Mouse (Mus musculus): ENCODE measurements around the gene Fam81a. TPM values are rescaled to one million over a fixed set of nuclear protein-coding genes. Genes with fewer than 3 reads are reported as not detected.

Fam81a gene
- total and polyA plus RNA-seq, 3 experiments, result 0.13 TPM; not detected in 2

- Histone ChIP-seq H3K9me3 (replicated peaks; ENCODE audit: low read length) (no peaks in the 10 kb centered on the region), H3K36me3 (replicated peaks in 1 of 2; ENCODE audit: control insufficient read depth in 1 of 2, insufficient read depth in 1 of 2, low read length in 1 of 2) (no peaks in the 10 kb centered on the region), H3K4me1 (ENCODE audit: control insufficient read depth in 1 of 2, insufficient read depth in 2 of 2) (peaks cover 0 to 5% of the 10 kb centered on the region in 2 experiments; a peak in 1 of 4 replicates), H3K79me2 (replicated peaks; ENCODE audit: control insufficient read depth, extremely low read depth, insufficient read depth, poor library complexity, severe bottlenecking) (no peaks in the 10 kb centered on the region), H3K4me2 (ENCODE audit: insufficient read depth, low read depth, poor library complexity, severe bottlenecking) (no peak overlapping the region), H3K27me3 (replicated peaks) (no peaks in the 10 kb centered on the region), H3K4me3 (replicated peaks in 1 of 3; ENCODE audit: low read depth in 2 of 3, low read length in 2 of 3, poor library complexity in 1 of 3) (no peak overlapping the region), H3K9ac (ENCODE audit: insufficient read depth, low read depth) (no peak overlapping the region), H3K27ac (ENCODE audit: insufficient read depth, low read depth) (no peak overlapping the region)
- no peak for DNase-seq (ENCODE audit: extremely low read depth)
- in situ Hi-C loops (cut with MboI; ENCODE audit: low pct_ligation_motif_present, low pct_unique_long_range_greater_than_20kb, low sequenced_read_pairs) (no loop called here), dilution Hi-C loops (cut with MboI; ENCODE audit: extremely low pct_ligation_motif_present, extremely low pct_unique_long_range_greater_than_20kb, low sequenced_read_pairs) (no loop called here)
- no peak for TF ChIP-seq ZKSCAN1 (IDR thresholded peaks at IDR 0.05; ENCODE audit: borderline replicate concordance, low read depth, low read length)
- no peak for TF ChIP-seq ZC3H11A (IDR thresholded peaks at IDR 0.05; ENCODE audit: low read depth, low read length)
- TF ChIP-seq JUN (IDR thresholded peaks at IDR 0.05; ENCODE audit: insufficient read depth, low read depth, low read length), result no peak
- no peak for TF ChIP-seq E2F4 (IDR thresholded peaks at IDR 0.05; ENCODE audit: insufficient replicate concordance, low read depth, low read length)
- TF ChIP-seq MEF2A (IDR thresholded peaks at IDR 0.05; ENCODE audit: borderline replicate concordance, low read depth, low read length), result no peak
- no peak for TF ChIP-seq TCF12 (IDR thresholded peaks at IDR 0.05; ENCODE audit: low read depth, low read length)
- TF ChIP-seq SMC3 (IDR thresholded peaks at IDR 0.05; ENCODE audit: low read depth, low read length), result no peak
- TF ChIP-seq CHD1 (IDR thresholded peaks at IDR 0.05; ENCODE audit: low read depth, low read length), result no peak
- no peak for TF ChIP-seq UBTF (IDR thresholded peaks at IDR 0.05; ENCODE audit: low read depth, low read length)
- TF ChIP-seq RCOR1 (conservative IDR thresholded peaks at IDR 0.05; ENCODE audit: low read depth, low read length), result no peak
- no peak for TF ChIP-seq MAX (IDR thresholded peaks at IDR 0.05; ENCODE audit: low read length)
- TF ChIP-seq HCFC1 (IDR thresholded peaks at IDR 0.05; ENCODE audit: low read depth, low read length), result no peak
- no peak for TF ChIP-seq TBP (conservative IDR thresholded peaks at IDR 0.05; ENCODE audit: low read depth, low read length)
Measured at GRCm38 (mm10) chr9:70062012-70062411, 80.3 kb downstream of the Fam81a start.

DNA sequence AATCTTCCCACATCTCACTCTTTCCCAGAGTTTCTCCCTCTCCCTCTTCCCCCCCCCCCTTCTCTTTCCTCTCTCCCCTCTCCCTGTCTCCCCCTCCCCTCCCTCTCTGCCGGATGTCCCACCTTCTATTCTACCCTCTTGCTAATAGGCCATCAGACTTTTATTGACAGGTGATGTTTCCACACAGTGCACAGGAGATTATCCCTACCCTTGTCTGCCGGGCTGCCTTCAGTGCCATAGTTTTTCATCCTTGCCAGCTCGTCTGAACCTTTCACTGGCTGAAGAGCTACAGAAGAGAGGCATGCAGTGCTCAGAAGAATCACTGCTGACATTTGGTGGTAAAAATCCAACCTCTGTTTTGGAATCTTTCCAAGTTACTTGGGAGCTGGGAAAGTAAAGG, 88.9 kb downstream of the Fam81a start:
- in situ Hi-C loops (cut with MboI; ENCODE audit: low pct_ligation_motif_present, low pct_unique_long_range_greater_than_20kb, low sequenced_read_pairs), result no loop called here
- Histone ChIP-seq H3K4me2 (ENCODE audit: insufficient read depth, low read depth, poor library complexity, severe bottlenecking) (no peak overlapping the region), H3K79me2 (replicated peaks; ENCODE audit: control insufficient read depth, extremely low read depth, insufficient read depth, poor library complexity, severe bottlenecking) (no peaks in the 10 kb centered on the region), H3K4me1 (ENCODE audit: control insufficient read depth in 1 of 2, insufficient read depth in 2 of 2) (peaks cover 0 to 9% of the 10 kb centered on the region in 2 experiments; a peak in 2 of 4 replicates), H3K27me3 (replicated peaks) (no peaks in the 10 kb centered on the region), H3K9ac (ENCODE audit: insufficient read depth, low read depth) (no peak overlapping the region), H3K27ac (ENCODE audit: insufficient read depth, low read depth) (no peak overlapping the region), H3K4me3 (replicated peaks in 1 of 3; ENCODE audit: low read depth in 2 of 3, low read length in 2 of 3, poor library complexity in 1 of 3) (no peak overlapping the region), H3K9me3 (replicated peaks; ENCODE audit: low read length) (peaks cover 4% of the 10 kb centered on the region), H3K36me3 (replicated peaks in 1 of 2; ENCODE audit: control insufficient read depth in 1 of 2, insufficient read depth in 1 of 2, low read length in 1 of 2) (no peaks in the 10 kb centered on the region)
- no peak for DNase-seq (ENCODE audit: extremely low read depth)
- no peak for TF ChIP-seq CTCF (conservative IDR thresholded peaks at IDR 0.05 in 1 of 2, IDR thresholded peaks at IDR 0.05 in 1 of 2; ENCODE audit: low read depth in 2 of 2, low read length in 2 of 2)
- no peak for TF ChIP-seq MYC (IDR thresholded peaks at IDR 0.05; ENCODE audit: low read depth, low read length)
- no peak for TF ChIP-seq POLR2A (IDR thresholded peaks at IDR 0.05; ENCODE audit: low read depth, low read length)
- no peak for TF ChIP-seq E2F4 (IDR thresholded peaks at IDR 0.05; ENCODE audit: insufficient replicate concordance, low read depth, low read length)
- no peak for TF ChIP-seq KAT2A (IDR thresholded peaks at IDR 0.05; ENCODE audit: insufficient replicate concordance, low read length)
- no peak for TF ChIP-seq JUND (conservative IDR thresholded peaks at IDR 0.05; ENCODE audit: low read depth, low read length)
- no peak for TF ChIP-seq RCOR1 (conservative IDR thresholded peaks at IDR 0.05; ENCODE audit: low read depth, low read length)
- no peak for TF ChIP-seq ELF1 (IDR thresholded peaks at IDR 0.05; ENCODE audit: low read depth, low read length)
- no peak for TF ChIP-seq PAX5 (IDR thresholded peaks at IDR 0.05; ENCODE audit: low read length)
- no peak for TF ChIP-seq NRF1 (IDR thresholded peaks at IDR 0.05; ENCODE audit: low read depth, low read length)
- no peak for TF ChIP-seq SIN3A (IDR thresholded peaks at IDR 0.05; ENCODE audit: low read length)
- TF ChIP-seq MAZ (IDR thresholded peaks at IDR 0.05; ENCODE audit: low read depth, low read length), result no peak
- no peak for TF ChIP-seq USF2 (conservative IDR thresholded peaks at IDR 0.05; ENCODE audit: low read depth, low read length)
- no peak for TF ChIP-seq ZNF384 (IDR thresholded peaks at IDR 0.05; ENCODE audit: low read depth, low read length)
- TF ChIP-seq EP300 (IDR thresholded peaks at IDR 0.05; ENCODE audit: low read length), result no peak
- TF ChIP-seq ETS1 (conservative IDR thresholded peaks at IDR 0.05; ENCODE audit: low read depth, low read length), result no peak
- TF ChIP-seq CHD2 (IDR thresholded peaks at IDR 0.05; ENCODE audit: low read length), result no peak
- TF ChIP-seq SMC3 (IDR thresholded peaks at IDR 0.05; ENCODE audit: low read depth, low read length), result no peak
- TF ChIP-seq USF1 (IDR thresholded peaks at IDR 0.05; ENCODE audit: low read depth, low read length), result no peak
- TF ChIP-seq MAFK (IDR thresholded peaks at IDR 0.05; ENCODE audit: insufficient replicate concordance, low read length), result no peak
- dilution Hi-C loops (cut with MboI; ENCODE audit: extremely low pct_ligation_motif_present, extremely low pct_unique_long_range_greater_than_20kb, low sequenced_read_pairs), result no loop called here
